Mouse (Mus musculus) neutrophil, adult 5-6 weeks (primary cell): ENCODE results near the gene Myl12a. TPM values are rescaled to one million over a fixed set of nuclear protein-coding genes. Genes with fewer than 3 reads are reported as not detected.

Experiments used
- ATAC-seq: fragments of 151-379, 151-347 bp; 2 replicates; pipeline ENCODE4 v1.8.0; 2017; ENCODE audit warnings: mild to moderate bottlenecking, moderate TSS enrichment; ENCODE audit not compliant: insufficient number of reproducible peaks, poor library complexity, low FRiP score, severe bottlenecking; ENCODE audit errors: extremely low read depth
- total RNA-seq: library from RNA; stranded (forward); fragments of 200-1000 nt; gene quantifications from 2 replicates; pipeline ENCODE4 v1.2.3, GENCODE M21; 2017

Gene Myl12a
- 159 and 183 TPM in 2 replicates for total RNA-seq

DNA sequence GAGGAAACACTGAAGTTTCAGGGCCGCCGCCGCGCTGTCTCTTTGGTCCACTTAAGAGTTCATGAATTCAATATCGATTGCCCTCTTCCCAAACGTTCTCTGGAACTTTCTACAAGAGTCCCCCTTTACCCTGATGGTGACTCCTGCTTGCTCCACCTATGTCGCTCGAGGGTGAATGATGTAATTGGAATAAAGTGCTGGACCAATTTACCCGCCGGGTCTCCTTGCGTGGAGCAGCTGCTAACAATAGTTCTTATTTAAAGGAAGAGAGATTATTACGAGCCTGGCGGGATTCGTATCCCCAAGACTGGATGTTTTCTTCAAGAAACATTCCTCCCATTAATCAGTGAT lies at the start of gene Myl12a:
Gene Myl12a, minus strand, starts transcription at position 135 of the 351 bp plus-strand sequence.
- ATAC-seq: no peak

DNA sequence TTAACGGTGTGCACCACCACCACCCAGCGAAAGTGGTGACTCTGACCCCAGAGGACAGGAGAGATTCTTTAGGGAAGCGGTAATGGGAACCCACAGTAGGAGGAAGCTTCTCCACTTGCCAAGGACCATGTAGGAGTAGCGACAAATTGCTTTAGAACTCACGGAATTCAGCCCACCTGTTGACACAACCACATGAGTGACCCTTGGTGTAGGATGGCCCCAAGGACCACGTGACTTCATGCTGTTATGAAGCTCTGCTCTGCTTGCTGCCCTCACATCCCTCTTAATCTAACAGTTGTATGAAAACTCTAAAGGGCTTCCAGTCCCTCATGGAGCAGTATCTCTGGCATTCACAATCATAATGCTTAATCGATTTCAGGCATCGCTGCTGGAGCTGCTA lies 46.6 kb upstream of the Myl12a start:
- no peak for ATAC-seq

DNA sequence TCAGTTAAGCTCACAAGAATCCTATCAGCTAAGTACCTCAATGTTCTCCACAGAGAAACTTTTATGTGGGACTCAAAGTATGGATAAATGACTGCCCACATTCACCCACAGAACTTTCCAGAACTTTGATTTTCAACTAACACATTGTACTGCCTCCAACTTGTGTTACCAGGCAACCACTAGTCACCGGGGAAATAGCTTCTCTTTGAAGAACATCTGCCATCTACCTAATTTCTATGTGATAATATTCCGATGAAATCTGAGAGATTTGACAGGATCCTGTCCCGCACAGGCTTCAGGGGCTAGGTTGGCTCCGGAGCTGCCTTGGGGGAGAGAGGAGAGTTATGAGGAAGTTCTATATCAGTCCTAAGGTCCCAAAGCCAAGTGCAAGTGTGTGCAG lies 44.2 kb upstream of the Myl12a start:
- ATAC-seq: no peak

DNA sequence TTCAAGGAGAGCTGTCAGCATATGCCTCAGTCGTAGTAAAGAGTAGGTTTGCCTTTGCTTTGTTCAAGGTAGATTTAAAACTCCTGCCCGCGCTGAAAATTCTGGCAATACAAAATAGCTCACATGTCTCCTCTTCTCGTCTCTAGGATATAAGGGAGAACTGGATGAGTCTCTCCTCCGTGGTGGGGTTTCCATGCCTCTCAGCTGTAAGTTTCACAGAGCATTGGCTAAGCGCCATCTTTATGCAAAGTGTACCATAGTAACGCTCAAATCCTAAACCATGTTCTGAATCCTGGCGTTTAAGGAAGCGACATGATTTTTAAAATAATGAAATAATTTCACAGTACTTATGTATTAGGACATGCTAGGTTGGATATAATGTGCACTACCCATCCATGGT lies 42.9 kb upstream of the Myl12a start:
- ATAC-seq: no peak

DNA sequence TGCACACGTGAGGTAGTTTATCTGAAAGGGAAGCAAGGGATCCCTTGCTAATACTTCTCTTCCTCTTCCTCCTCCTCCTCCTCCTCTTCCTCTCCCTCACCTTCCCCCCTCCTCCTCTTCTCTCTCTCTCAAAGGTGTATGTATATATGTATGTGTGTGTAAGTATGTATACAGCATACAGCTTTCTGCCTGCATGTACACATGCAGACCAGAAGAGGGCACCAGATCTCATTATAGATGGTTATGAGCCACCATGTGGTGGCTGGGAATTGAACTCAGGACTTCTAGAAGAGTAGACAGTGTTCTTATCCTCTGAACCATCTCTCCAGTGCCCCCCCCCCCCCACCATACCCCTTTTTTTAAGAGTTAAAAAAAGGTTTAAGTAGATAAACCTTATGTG lies 40.0 kb upstream of the Myl12a start:
- no peak for ATAC-seq

DNA sequence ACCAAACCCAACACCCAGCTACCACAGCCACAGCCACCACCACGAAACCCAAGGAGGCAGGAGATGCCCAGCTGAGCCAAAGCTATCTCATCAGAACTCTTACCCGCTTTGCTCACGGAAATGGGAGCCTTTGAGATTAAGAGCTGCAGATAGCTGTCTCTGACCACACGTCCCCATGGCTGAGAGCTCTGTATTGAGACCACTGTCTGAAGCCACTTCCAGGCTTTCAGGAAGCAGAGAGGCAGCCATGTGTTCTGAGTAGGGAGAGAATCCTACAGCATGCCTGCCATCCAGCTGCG lies 37.9 kb upstream of the Myl12a start:
- no peak for ATAC-seq

DNA sequence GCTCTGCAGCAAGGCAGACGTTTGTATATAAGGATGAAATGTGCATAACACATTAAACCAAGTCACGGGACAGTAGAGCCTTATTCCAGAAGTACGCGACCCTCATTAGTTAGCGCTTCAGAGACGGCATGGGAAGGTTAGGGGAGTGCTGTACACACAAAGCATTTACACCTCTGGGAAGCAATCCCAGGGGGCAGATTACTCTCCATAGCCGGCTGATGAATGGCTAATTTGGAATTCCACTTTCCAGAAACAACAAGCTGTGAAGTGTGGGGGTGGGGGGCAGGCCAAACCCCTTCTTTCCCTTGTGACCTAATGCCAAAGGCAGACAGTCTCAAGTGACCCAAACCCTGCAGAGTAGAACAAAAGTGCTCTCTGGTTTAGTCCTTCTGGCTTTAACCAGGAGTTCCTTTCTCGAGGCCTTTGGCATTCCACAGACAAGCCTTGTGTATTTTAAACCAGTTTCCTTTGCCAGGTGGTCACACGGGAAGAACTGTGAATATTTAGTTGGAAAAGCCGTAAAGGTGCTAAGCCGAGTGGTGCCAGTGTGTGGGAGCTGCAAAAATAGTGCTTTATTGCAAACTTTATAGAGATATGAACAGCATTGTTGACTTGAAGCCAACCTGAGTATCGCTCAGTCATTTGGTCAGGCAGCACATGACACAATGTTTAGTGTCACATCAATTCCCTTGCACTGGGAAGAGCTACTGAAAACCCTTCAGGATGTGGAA lies 37.3 kb upstream of the Myl12a start:
- no peak for ATAC-seq

DNA sequence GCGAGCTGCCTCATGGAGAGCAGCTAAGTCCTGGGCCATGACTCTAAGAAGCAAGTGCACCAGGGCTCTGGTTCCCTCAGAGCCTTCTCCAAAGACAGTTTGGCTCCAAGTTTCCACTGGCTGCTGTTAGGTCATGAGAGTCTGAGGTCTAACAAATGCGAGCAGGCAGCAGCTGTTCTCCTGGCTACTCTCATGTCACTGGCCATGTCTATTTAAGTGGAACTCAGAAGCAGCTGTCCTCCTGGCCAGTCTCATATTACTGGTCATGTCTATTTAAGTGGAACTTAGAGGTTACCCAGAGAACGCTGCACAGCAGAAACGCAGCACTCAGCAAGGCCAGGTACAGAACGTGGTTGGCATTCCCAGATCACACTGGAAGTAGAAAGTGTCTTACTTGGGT lies 36.1 kb upstream of the Myl12a start:
- ATAC-seq: no peak

DNA sequence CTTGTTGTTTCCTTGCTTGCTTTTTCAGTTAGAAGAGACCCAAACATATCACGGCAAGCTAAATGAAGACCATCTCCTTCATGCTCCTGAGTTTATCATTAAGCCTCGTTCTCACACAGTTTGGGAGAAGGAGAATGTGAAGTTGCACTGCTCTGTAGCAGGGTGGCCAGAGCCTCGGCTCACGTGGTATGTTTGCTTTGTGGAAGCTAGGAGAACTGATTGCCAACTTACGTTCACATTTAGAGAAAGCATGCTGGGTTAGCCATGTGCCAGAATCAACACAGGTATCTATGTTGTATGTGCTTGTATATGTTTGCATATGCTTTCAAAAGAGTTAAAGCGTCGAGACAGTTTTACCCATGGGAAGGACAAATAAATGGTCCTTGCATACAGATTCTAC lies 34.5 kb upstream of the Myl12a start:
- no peak for ATAC-seq

DNA sequence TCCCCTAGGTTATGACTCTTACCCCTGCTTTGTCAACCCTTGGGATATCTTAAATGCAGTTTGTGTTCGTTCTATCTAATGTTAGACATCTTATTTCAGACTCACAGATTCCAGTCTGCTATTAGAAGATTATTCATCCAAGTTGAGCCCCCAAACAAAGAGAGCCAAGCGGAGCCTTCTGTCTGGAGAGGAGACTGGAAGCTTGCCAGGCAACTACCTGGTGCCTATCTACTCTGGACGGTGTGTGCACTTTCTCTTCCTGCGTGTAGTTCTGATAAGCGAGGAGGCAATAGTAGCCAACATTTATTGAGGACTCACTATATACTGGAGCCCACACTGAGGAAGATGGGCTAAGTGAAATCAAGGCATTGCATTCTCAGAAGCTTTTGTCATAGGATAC lies 31.8 kb upstream of the Myl12a start:
- ATAC-seq: no peak

DNA sequence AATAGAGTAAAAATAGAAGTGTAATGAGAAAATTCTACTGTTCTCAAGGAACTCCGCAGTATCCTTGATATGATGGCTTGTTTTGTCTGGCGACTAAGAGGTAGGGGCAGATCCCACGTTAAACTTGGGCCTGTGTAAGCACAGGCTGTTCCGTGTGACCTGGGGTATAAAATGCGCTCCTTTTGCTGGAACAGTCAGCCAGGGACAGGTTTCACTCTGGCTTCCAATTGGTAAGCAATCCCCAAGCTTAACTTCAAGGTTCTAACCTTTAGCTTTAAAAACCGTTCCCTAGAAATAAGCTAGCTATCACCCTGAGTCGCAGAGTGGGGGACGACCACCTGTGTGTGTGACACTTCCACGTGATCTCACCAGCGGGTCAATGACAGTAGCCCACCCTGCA lies 30.0 kb upstream of the Myl12a start:
- ATAC-seq: no peak

DNA sequence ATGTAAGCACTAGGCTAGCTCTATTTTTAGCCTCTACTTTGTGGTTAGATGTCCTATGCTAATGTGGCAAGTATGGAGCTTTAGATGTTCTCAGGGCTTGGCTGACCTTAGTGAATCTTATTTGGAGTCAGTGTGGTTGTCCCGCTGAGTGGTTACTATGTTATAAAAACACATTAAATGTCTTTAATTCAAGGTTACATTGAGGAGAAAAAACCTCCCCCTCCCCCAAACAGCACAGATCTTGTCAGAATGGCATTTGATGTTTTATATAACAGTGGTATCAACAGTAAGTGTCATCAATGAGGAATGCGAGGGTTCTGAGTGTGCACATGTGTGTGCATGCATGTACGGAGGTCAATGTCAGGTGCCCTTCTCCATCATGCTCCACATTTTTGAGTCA lies 24.5 kb upstream of the Myl12a start:
- no peak for ATAC-seq

DNA sequence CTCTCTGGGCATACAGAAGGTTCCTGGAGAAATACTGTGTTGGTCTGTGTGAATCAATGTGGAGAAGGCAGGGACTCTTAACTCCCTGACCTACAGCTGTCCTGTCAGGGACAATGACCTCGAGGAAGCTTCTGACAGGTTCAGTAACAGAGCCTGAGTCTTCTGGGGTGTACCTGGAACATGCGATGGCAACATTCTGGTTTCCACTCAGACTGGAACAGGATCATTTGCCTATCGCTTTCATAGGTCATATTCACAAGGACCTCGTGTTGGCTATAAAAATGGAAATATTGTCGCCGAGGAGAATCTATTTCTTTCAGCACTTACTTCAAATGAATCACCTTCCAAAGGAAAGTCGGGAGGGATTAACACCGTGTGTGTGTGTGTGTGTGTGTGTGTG lies 23.2 kb upstream of the Myl12a start:
- no peak for ATAC-seq

DNA sequence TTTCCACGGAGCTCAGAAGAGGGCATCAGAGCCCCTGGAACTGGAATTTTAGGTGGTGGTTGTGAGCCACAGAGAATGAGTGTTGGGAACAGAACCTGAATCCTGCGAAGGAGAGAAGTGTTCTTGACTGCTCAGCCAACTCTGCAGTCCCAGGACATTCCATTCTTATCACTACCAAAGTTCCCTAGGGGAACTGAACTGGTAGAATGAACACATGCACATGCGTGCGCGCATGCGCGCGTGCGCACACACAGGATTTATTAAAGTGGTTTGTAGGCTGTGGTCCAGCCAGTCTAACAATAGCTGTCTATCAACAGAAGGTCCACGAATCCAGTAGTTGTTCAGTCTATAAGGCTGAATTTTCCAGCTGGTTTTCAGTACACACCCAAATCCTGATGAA lies 21.4 kb upstream of the Myl12a start:
- ATAC-seq: no peak

DNA sequence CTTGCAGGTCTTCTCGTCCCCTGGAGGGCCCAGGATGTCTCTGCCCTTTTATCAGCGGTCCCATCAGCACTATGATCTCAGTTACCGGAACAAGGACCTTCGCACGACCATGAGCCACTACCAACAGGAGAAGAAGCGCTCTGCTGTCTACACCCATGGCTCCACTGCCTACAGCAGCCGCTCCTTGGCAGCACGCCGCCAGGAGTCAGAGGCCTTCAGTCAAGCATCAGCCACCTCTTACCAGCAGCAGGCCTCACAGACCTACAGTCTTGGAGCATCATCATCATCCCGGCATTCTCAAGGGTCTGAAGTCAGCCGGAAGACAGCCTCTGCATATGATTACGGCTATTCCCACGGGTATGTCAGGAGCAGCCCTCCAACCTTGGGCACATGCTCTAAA lies 20.2 kb upstream of the Myl12a start:
- ATAC-seq: no peak

DNA sequence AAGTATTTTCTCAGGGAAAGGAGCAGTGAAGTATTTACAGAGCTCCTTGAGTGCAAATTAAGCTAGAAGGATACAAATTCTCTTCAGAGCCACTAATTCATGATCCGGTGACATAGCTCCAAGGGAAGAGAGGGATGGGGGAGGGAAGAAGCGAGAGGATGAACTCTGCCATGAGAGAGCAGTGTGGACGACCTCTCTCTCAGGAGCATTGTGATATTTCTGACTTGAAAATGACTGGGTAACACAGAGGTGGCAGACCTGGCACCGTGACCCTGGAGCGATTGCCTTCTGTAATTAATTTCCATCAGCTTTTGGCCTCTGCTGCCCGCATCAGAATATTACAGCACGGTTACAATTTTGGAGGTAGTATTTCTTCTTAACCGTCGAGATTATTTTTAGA lies 17.2 kb upstream of the Myl12a start:
- no peak for ATAC-seq

DNA sequence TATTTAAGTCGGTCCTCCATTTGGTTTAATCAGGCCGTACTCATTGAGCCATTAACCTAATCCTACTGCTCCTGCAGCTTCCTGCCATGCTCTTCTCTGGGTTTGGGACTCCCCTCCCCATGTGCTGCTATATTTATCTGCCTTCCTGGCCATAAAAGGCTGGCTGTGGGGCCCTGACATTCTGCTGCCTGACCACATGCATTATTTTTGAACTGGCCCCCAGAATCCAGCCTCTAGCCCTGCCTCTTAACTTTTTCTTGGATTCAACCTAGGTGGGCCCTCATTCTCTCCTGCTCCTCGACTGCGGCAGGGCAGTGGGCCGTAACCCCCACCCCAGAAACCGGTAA lies 16.6 kb upstream of the Myl12a start:
- ATAC-seq: no peak

DNA sequence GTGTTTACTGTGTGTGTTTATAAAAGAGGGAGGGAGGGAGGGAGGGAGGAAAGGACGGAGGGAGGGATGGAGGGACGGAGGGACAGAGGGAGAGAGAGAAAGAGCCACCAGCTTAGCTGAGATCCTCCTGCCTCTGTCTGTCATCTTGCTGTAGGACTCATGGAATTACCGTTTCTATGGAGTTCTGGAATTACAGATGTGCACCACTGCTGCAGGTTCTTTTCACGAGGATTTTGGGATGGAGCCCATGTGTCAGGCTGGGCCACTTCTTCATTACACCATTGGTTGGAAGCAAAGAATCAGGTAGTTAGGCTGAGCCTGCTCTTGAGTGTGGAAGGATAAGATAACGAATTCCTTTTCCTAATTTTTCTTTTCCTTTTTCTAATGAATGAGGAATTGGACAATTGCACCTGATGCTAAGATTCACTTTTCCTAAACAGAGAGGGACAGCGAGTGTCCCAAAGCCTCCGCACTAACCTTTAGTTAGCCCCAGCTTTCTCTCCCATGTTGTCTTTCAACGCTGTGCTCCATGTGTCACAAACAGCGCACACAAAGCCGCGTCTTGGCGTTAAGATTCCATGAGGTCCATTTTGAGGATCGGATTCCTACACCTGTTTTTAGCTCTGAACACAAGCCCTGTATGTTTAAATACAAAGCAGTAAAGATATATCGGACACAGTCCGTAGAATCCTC lies 16.1 kb upstream of the Myl12a start:
- no peak for ATAC-seq

DNA sequence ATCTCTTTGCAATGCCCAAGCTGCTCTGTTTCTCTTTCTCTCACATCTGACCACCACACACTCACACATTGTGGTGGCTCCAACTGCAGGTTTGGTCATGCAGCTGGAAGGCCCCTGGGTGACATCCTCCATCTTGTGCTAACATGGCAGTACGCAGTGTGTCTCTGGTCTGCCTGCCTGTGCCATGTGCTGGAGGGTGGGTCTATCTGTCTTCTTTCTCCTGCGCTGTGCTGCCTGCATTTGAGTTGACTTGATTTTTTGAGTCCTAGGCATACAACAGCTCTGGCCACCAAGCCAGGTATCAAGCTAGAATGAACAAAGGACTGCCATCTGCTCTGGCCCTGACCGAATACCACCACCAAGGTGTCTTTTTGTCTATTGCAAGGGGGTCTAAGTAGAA lies 15.5 kb upstream of the Myl12a start:
- no peak for ATAC-seq

DNA sequence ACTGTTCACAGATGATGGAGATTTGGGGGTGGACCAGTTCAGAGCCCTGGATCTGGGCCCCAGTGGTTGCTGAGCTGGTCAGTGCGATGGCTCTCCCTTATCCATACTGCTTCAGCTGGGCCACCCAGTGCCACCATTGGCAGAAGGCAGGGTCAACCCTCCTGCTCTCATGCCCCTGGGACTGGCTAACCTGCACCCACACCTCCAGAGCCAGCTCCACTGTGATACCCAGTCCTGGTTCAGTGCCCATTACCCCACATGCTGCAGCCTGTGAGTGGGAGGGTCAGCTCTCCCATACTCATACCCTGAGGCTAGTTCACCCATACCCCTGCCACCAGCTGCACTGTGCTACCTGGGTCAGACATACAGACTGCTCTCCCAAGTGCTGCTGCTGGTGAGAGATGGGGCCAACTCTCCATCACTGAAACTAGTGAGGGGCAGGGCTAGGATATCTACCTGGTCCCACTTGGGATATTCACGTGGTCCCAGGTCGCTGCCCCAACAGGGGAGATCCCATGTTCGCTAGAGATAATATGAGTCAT lies 14.8 kb upstream of the Myl12a start:
- ATAC-seq: no peak

DNA sequence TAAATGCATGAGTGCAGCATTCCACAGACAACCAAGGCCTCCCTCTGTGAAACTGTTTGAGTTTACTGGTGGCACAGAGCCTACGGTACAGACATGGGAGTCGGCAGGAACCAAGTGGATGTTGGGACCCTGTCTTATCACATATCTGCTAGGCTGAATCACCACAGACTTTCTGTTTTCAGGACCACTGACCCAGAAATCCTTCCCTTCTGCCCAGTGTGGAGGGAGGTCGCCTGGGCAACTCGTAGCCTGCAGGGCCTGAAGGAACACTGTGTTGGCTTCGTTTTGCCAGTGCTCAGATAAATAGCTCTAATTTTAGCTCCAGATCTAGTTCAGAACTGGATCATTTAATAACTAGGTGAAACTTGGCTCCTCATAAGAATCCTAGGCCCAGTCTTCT lies 12.2 kb upstream of the Myl12a start:
- ATAC-seq: no peak
